Mouse (Mus musculus): ENCODE data around the gene Mllt3. TPM values are rescaled to one million over a fixed set of nuclear protein-coding genes. Genes with fewer than 3 reads are reported as not detected.

Gene Mllt3
- polyA plus RNA-seq, 1 experiment from 2014 or later, result 67.2 TPM

DNA sequence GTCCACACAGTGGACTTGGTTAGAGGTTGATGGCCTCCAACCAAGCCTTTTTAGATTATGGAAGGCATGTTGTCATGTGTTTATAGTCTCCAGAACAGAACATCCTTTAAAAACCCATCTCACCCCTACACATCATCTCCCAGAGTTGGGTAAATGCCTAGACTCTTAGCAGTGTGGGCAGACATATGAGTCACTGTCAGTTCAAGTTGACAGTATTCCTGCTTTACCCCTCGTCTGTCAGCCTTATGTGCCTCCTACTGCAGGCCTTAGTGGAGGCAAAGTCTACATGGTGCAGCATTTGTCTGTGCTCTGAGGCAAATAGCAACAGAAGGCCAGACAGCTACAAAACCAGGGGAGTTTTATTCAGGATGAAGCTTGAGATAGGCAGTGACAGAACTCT is 304.6 kb downstream of the Mllt3 start:
- DNase-seq (ENCODE audit: low spot score), result no peak
- WGBS, result 91% methylated on average over 1 of the region's 1 CpGs
- no peaks in the 10 kb centered on the region for H3K36me3 ChIP-seq

DNA sequence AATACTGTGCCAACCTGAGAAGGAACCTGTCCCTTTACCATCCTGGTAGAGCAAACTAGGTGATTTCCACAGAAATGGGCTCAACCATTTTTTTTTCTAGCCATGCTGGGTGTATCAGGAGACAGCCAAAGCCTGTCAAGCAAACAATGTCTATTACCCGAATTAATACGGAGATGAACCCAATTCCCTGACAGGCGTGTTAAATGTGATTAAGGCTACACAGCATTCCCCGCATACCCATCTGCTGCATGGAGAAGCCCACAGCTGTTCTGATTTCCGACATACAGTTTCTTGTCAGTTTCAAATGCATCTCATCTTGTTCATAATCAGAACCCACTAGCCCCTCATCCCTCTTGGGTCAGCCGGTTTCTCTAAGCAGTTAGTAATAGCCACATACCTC is 309.7 kb downstream of the Mllt3 start:
- 62% methylated on average over 6 of the region's 6 CpGs for WGBS
- Histone ChIP-seq H3K27ac (replicated peaks) (peak overlapping the region; percentile 38), H3K27me3 (ENCODE audit: low read depth, poor library complexity, severe bottlenecking) (0 out of 2 replicates have a peak, but pooled peaks cover 6% of the 10 kb centered on the region)

More for the DNA sequence above, 304.6 kb downstream of the Mllt3 start:
- H3K4me3 ChIP-seq, result no peak overlapping the region
- H3K27me3 ChIP-seq (ENCODE audit: low read depth, poor library complexity, severe bottlenecking), result peaks cover 11% of the 10 kb centered on the region; the same call in 1 of the 2 replicates
- H3K4me1 ChIP-seq, result peaks cover 15% of the 10 kb centered on the region
- H3K27ac ChIP-seq (replicated peaks), result no peak overlapping the region
- H3K9me3 ChIP-seq (replicated peaks), result no peaks in the 10 kb centered on the region

More for the DNA sequence above, 309.7 kb downstream of the Mllt3 start:
- peak; percentile 24 for DNase-seq (ENCODE audit: low spot score)
- H3K36me3 ChIP-seq, result no peaks in the 10 kb centered on the region
- no peak overlapping the region for H3K4me3 ChIP-seq
- peaks cover 44% of the 10 kb centered on the region for H3K4me1 ChIP-seq
- no peaks in the 10 kb centered on the region for H3K9me3 ChIP-seq (replicated peaks)

Other genes with a start within 250 kb of the Mllt3 start
- 17.6 and 18.1 TPM in 2 replicates for gene Focad, start 61.3 kb upstream of the Mllt3 start, polyA plus RNA-seq (2016; fragmentation: Nextera tagmentation; extraction: Ambion mirVana)

All from midbrain, embryonic 10.5 days (tissue).